Mouse (Mus musculus): ENCODE data around the gene Fndc9. TPM values are rescaled to one million over a fixed set of nuclear protein-coding genes. Genes with fewer than 3 reads are reported as not detected.

Gene Fndc9
- polyA plus RNA-seq, 1 experiment from 2014 or later: 10.0 TPM

DNA sequence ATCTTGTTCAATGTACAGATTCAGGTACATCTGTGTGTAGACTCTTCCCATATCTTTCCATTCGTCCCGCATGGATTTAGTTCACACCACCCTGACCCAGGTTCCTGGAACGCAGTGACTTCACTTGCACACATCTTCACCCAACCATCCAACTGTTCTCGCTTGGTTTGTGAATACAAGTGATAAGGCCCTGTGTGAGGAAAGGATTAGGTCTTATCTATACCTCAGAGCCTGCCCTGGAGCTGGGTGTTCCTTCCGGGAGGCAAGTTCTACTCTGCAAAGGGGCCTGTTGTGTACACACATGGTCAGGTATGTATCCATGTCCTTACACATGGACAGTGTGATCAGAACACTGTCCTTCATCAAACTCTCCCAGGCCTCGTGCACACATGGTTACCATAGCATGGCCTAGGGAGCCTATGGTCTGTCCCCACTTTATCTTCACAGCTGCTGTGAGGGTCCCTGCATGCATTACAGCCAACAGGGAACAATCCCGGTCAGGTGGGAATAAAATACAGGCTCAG, 5.9 kb downstream of the Fndc9 start:
- Histone ChIP-seq H3K36me3 (replicated peaks) (peaks cover 52% of the 10 kb centered on the region), H3K27ac (no peak overlapping the region), H3K9me3 (no peaks in the 10 kb centered on the region), H3K27me3 (replicated peaks) (no peaks in the 10 kb centered on the region), H3K4me2 (no peak overlapping the region), H3K4me3 (no peak overlapping the region), H3K4me1 (peaks cover 10% of the 10 kb centered on the region), H3K9ac (no peak overlapping the region)
- 96% methylated on average over 7 of the region's 7 CpGs for WGBS
- ATAC-seq (replicated peaks): no peak

DNA sequence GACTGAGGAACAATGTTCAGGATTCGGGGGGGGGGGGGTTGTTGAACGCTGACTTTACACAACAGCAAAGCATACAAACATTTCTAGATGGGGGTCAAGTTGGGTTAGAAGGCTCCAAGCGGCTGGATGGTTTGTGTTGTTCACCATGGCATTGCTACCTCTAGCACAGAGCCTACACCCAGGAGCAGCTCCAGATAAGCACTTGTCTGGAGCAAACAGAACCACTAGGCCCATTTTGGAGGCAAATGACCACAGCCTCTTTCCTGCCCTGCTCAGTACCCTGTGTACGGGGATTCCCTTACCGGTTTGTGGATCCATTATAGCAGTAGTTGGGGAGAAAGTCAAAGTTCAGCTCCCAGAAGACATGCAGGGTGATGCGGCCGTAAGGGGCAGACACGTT, 6.7 kb downstream of the Fndc9 start:
- no peak for ATAC-seq (replicated peaks)
- no peak overlapping the region for H3K4me2 ChIP-seq
- H3K4me1 ChIP-seq: 0 out of 2 replicates have a peak, but pooled peaks cover 3% of the 10 kb centered on the region
- no peaks in the 10 kb centered on the region for H3K9me3 ChIP-seq
- no peak overlapping the region for H3K4me3 ChIP-seq
- peaks cover 53% of the 10 kb centered on the region for H3K36me3 ChIP-seq (replicated peaks)
- no peak overlapping the region for H3K27ac ChIP-seq
- WGBS: 94% methylated on average over 8 of the region's 8 CpGs
- H3K9ac ChIP-seq: no peak overlapping the region
- H3K27me3 ChIP-seq (replicated peaks): no peaks in the 10 kb centered on the region

DNA sequence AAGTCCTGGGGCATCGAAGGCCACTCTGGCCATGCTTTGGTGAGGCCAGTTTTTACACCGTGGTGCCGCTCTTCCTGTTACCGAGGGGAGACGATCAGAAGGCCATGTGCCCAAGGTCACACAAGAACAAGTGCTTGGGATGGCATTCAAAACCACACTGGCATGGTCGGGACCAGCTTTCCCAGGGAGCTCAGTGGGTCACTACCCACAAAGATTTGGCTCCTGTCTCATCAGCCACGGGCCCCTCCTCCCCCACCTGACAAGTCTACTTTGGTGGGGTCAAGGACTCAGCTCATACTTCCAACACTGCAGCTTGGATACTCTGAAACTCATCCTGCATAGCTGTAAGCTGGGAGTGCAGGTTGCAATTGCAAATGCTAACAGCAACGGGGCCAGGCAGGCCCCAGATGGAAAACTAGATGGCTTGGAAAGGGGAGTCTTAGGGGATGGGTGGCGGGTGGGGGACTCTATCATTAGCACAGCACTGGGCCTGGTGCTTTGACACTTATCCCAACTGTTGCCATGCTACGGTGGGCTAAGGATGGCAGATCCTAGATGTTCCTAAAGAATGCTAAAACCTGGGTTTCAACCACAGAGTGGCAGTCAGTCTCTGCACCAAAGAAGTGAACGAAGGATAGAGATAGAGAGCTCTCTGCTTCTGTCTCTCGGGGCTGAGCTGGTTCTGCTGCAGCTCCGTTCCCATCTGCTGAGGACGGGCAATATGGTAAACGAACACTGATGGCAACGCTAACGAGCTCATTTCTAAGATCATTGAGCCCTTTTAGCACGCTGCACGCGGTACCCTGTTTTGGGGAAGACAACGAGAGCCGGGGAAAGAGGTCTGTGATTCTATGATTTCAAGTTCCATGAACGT, 9.6 kb downstream of the Fndc9 start:
- WGBS: 82% methylated on average over 23 of the region's 23 CpGs
- ATAC-seq (replicated peaks): no peak
- no peak overlapping the region for H3K4me2 ChIP-seq
- H3K4me1 ChIP-seq: no peaks in the 10 kb centered on the region
- no peaks in the 10 kb centered on the region for H3K9me3 ChIP-seq
- no peaks in the 10 kb centered on the region for H3K27me3 ChIP-seq (replicated peaks)
- H3K9ac ChIP-seq: no peak overlapping the region
- no peak overlapping the region for H3K4me3 ChIP-seq
- H3K36me3 ChIP-seq (replicated peaks): peaks cover 58% of the 10 kb centered on the region
- no peak overlapping the region for H3K27ac ChIP-seq

DNA sequence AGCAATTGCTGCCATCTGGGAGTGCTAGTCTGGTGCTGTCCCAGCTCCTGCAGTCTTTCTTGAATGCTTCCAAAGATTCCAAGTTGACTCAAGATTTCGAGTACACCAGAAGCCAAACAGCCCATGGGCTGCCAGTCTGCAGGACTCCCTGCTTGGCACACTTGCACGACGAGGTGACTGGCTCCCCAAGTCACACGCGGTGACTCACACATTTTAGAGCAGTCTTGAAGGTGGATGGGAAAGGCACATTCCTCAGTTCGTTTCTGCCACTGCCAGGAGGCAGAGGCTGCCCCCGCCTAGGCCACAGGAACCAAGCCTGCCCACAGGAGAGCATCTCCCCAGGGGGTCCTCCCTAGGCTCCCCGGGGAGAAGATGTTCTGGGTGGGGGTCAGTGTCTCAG, 10.6 kb downstream of the Fndc9 start:
- no peaks in the 10 kb centered on the region for H3K27me3 ChIP-seq (replicated peaks)
- no peak overlapping the region for H3K9ac ChIP-seq
- no peak for ATAC-seq (replicated peaks)
- no peak overlapping the region for H3K4me2 ChIP-seq
- H3K9me3 ChIP-seq: no peaks in the 10 kb centered on the region
- no peaks in the 10 kb centered on the region for H3K4me1 ChIP-seq
- H3K27ac ChIP-seq: no peak overlapping the region
- peaks cover 59% of the 10 kb centered on the region for H3K36me3 ChIP-seq (replicated peaks)
- H3K4me3 ChIP-seq: no peak overlapping the region
- WGBS: 83% methylated on average over 8 of the region's 8 CpGs

DNA sequence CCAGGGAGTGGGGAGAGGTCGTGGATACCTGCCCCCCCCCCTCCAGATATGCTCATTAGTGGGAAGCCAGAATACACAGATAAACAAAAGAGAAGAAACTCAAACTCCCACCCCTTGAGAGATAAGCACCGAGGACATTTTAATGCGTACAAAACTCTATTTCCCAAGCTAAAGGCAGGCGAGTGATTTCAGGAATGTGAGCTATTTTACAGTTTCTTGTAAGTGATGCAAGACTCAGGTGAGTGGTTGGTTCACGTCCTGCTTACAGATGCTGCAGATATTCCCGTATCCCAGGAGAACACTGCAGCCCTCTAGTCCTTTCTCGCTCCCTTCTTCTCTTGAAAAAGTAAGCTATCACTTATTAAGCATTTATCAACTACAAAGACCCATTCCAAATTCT, 11.1 kb downstream of the Fndc9 start:
- H3K27me3 ChIP-seq (replicated peaks): no peaks in the 10 kb centered on the region
- no peaks in the 10 kb centered on the region for H3K9me3 ChIP-seq
- no peak overlapping the region for H3K9ac ChIP-seq
- H3K36me3 ChIP-seq (replicated peaks): peaks cover 60% of the 10 kb centered on the region
- H3K4me1 ChIP-seq: no peaks in the 10 kb centered on the region
- no peak overlapping the region for H3K4me2 ChIP-seq
- H3K4me3 ChIP-seq: no peak overlapping the region
- 87% methylated on average over 7 of the region's 7 CpGs for WGBS
- ATAC-seq (replicated peaks): no peak
- no peak overlapping the region for H3K27ac ChIP-seq

GRCm38 (mm10) chr11:46248352-46248751, 13.0 kb downstream of the Fndc9 start:
- peaks cover 56% of the 10 kb centered on the region for H3K36me3 ChIP-seq (replicated peaks)
- no peak for ATAC-seq (replicated peaks)
- no peak overlapping the region for H3K27ac ChIP-seq
- WGBS: 88% methylated on average over 3 of the region's 3 CpGs
- no peak overlapping the region for H3K4me2 ChIP-seq
- H3K27me3 ChIP-seq (replicated peaks): no peaks in the 10 kb centered on the region
- H3K4me1 ChIP-seq: no peaks in the 10 kb centered on the region
- H3K9me3 ChIP-seq: no peaks in the 10 kb centered on the region
- no peak overlapping the region for H3K4me3 ChIP-seq
- H3K9ac ChIP-seq: no peak overlapping the region

- peak; percentile 58 for ATAC-seq (replicated peaks)
- peaks cover 60% of the 10 kb centered on the region for H3K36me3 ChIP-seq (replicated peaks)
- 34% methylated on average over 7 of the region's 7 CpGs for WGBS
These were observed 16.7 kb downstream of the Fndc9 start for GRCm38 (mm10) chr11:46251994-46252393.

GRCm38 (mm10) chr11:46255291-46255690, 20.0 kb downstream of the Fndc9 start:
- Histone ChIP-seq H3K4me1 (no peaks in the 10 kb centered on the region), H3K4me3 (no peak overlapping the region), H3K9me3 (no peaks in the 10 kb centered on the region), H3K27ac (no peak overlapping the region), H3K9ac (no peak overlapping the region), H3K36me3 (replicated peaks) (peaks cover 47% of the 10 kb centered on the region), H3K4me2 (no peak overlapping the region), H3K27me3 (replicated peaks) (no peaks in the 10 kb centered on the region)
- WGBS: 88% methylated on average over 2 of the region's 2 CpGs
- ATAC-seq (replicated peaks): no peak

More at GRCm38 (mm10) chr11:46251994-46252393, 16.7 kb downstream of the Fndc9 start:
- Histone ChIP-seq H3K9me3 (no peaks in the 10 kb centered on the region), H3K27ac (no peak overlapping the region), H3K27me3 (replicated peaks) (no peaks in the 10 kb centered on the region), H3K4me1 (no peaks in the 10 kb centered on the region), H3K4me2 (no peak overlapping the region), H3K4me3 (no peak overlapping the region), H3K9ac (no peak overlapping the region)

- no peak overlapping the region for H3K27ac ChIP-seq
- 70% methylated on average over 4 of the region's 4 CpGs for WGBS
- H3K27me3 ChIP-seq (replicated peaks): no peaks in the 10 kb centered on the region
These were observed 22.9 kb downstream of the Fndc9 start for GRCm38 (mm10) chr11:46258207-46258606.

DNA sequence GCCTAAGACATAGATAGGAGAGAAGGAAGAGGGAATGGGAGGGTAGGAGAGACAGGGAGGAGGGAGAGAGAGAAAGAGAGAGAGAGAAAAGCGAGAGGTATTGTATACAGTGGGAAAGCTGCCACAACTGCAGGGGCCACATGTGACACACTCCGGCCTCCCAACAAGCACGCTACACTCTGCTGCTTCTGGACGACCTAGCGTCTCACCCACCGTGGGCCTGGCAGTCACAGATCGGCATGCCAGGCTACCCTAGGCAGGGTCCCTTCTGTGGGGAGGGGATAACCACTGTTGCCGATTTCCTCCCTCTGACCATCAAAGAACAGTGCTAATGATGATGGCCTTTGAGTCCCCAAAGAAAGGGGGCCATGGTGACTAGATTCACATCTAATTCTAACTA, 23.4 kb downstream of the Fndc9 start:
- peaks cover 53% of the 10 kb centered on the region for H3K36me3 ChIP-seq (replicated peaks)
- no peaks in the 10 kb centered on the region for H3K4me1 ChIP-seq
- no peaks in the 10 kb centered on the region for H3K9me3 ChIP-seq
- H3K4me3 ChIP-seq: no peak overlapping the region
- 0 out of 2 replicates have a peak, but pooled peaks have one; percentile 38 for ATAC-seq (replicated peaks)
- no peaks in the 10 kb centered on the region for H3K27me3 ChIP-seq (replicated peaks)
- H3K27ac ChIP-seq: no peak overlapping the region
- H3K4me2 ChIP-seq: no peak overlapping the region
- H3K9ac ChIP-seq: no peak overlapping the region
- 97% methylated on average over 8 of the region's 8 CpGs for WGBS

More at GRCm38 (mm10) chr11:46258207-46258606, 22.9 kb downstream of the Fndc9 start:
- Histone ChIP-seq H3K4me1 (no peaks in the 10 kb centered on the region), H3K9me3 (no peaks in the 10 kb centered on the region), H3K4me2 (no peak overlapping the region), H3K9ac (no peak overlapping the region), H3K4me3 (no peak overlapping the region), H3K36me3 (replicated peaks) (peaks cover 48% of the 10 kb centered on the region)
- ATAC-seq (replicated peaks): no peak

- Histone ChIP-seq H3K9ac (no peak overlapping the region), H3K27ac (no peak overlapping the region), H3K4me1 (no peaks in the 10 kb centered on the region), H3K4me2 (no peak overlapping the region), H3K9me3 (no peaks in the 10 kb centered on the region), H3K36me3 (replicated peaks) (peaks cover 59% of the 10 kb centered on the region), H3K27me3 (replicated peaks) (no peaks in the 10 kb centered on the region), H3K4me3 (no peak overlapping the region)
- ATAC-seq (replicated peaks): no peak
- 84% methylated on average over 3 of the region's 3 CpGs for WGBS
These were observed 27.5 kb downstream of the Fndc9 start for GRCm38 (mm10) chr11:46262854-46263253.

GRCm38 (mm10) chr11:46263291-46263690, 28.0 kb downstream of the Fndc9 start:
- H3K9me3 ChIP-seq: no peaks in the 10 kb centered on the region
- H3K4me3 ChIP-seq: no peak overlapping the region
- no peak overlapping the region for H3K27ac ChIP-seq
- 91% methylated on average over 11 of the region's 11 CpGs for WGBS
- no peak overlapping the region for H3K4me2 ChIP-seq
- ATAC-seq (replicated peaks): no peak
- H3K9ac ChIP-seq: no peak overlapping the region
- no peaks in the 10 kb centered on the region for H3K4me1 ChIP-seq
- no peaks in the 10 kb centered on the region for H3K27me3 ChIP-seq (replicated peaks)
- peaks cover 61% of the 10 kb centered on the region for H3K36me3 ChIP-seq (replicated peaks)

GRCm38 (mm10) chr11:46264584-46264983, 29.3 kb downstream of the Fndc9 start:
- WGBS: 71% methylated on average over 3 of the region's 3 CpGs
- no peak overlapping the region for H3K4me2 ChIP-seq
- no peak for ATAC-seq (replicated peaks)
- no peak overlapping the region for H3K27ac ChIP-seq
- no peaks in the 10 kb centered on the region for H3K9me3 ChIP-seq
- no peak overlapping the region for H3K9ac ChIP-seq
- H3K4me1 ChIP-seq: no peaks in the 10 kb centered on the region
- peaks cover 60% of the 10 kb centered on the region for H3K36me3 ChIP-seq (replicated peaks)
- H3K4me3 ChIP-seq: no peak overlapping the region
- H3K27me3 ChIP-seq (replicated peaks): no peaks in the 10 kb centered on the region
